21 mouse cellular contexts compared by ENCODE assay signal in the genomic region with DNA sequence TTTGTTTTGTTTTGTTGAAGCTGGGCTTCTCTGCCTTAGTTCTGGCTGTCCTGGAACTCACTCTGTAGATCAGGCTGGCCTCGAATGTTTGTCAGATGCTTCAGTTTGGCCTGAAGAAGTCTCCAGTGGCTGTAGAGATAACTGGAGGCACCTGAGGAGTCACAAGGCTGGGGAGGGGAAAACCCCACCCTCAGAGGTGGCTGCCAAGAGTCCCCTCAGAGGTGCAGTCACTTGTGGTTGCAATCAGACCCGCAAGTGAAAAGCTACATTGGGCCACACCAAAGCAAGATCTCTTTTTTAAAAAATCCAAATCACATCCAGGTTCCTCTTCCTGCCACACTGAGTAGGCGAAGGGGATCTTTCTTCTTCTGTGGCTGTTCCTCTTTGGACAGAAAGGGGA. TPM values are rescaled to one million over a fixed set of nuclear protein-coding genes. Genes with fewer than 3 reads are reported as not detected.
A peak's percentile ranks its signal among the peaks of the same experiment; 100 is the strongest.
DNase-seq lines count a peak whose midpoint lies in the region; ATAC-seq lines count a peak whose summit lies in the region.
"Had no signal": no experiment of that assay in that cellular context is flagged by ENCODE, and none has a peak within 500 bp of the region (broad histone marks: within the 10 kb centered on the region; RNA-seq: fewer than 3 reads in every experiment).

No protein-coding gene starts in this region.

- WGBS in hindbrain, embryonic 10.5 days: 86% methylated on average over 3 of the region's 3 CpGs
- WGBS in hindbrain, embryonic 11.5 days: 88% methylated on average over 3 of the region's 3 CpGs

- no peaks in the 10 kb centered on the region for H3K36me3 ChIP-seq in hindbrain, embryonic 10.5 days
- H3K36me3 ChIP-seq in hindbrain, embryonic 11.5 days (ENCODE audit: control insufficient read depth, insufficient read depth, low read length): no peaks in the 10 kb centered on the region
- H3K36me3 ChIP-seq: embryonic facial prominence, embryonic 13.5 days; heart, embryonic 13.5 days; hindbrain, embryonic 15.5 days; midbrain, embryonic 15.5 days had no signal

- DNase-seq in hindbrain, embryonic 10.5 days (ENCODE audit: low spot score): no peak
- no peak for DNase-seq in hindbrain, embryonic 11.5 days (ENCODE audit: low spot score)
- peak; percentile 13 for DNase-seq in CD8-positive naive resting alpha-beta T cell, adult 2 months (ENCODE audit: low read depth in 2 of 2, low spot score in 2 of 2)
- peak; percentile 45 for DNase-seq in naive thymus-derived CD4-positive, alpha-beta T cell, adult 2 months (ENCODE audit: low read depth)
- DNase-seq in left cerebral cortex, adult 11 months (ENCODE audit: low spot score): no peak
- no peak for DNase-seq in thymus, postnatal 0 days (ENCODE audit: low spot score)
- DNase-seq in kidney, postnatal 14 days: no peak
- DNase-seq: cerebellum, adult 8-10 months; gastrocnemius, adult 2 months; heart, adult 11 months; kidney, adult 11 months; liver, postnatal 0 days; lung, postnatal 10 days; right cerebral cortex, adult 18-20 months; thymus, postnatal 14 days had no signal

- H3K9ac ChIP-seq in hindbrain, embryonic 11.5 days (ENCODE audit: low read depth, low read length): no peak overlapping the region
- H3K9ac ChIP-seq: embryonic facial prominence, embryonic 13.5 days; heart, embryonic 13.5 days; hindbrain, embryonic 15.5 days; liver, postnatal 0 days; midbrain, embryonic 15.5 days had no signal

- H3K27ac ChIP-seq in hindbrain, embryonic 10.5 days: 0 out of 2 replicates have a peak overlapping the region, but pooled peaks have one; percentile 37
- no peak overlapping the region for H3K27ac ChIP-seq in hindbrain, embryonic 11.5 days (ENCODE audit: low read depth, low read length)
- H3K27ac ChIP-seq: embryonic facial prominence, embryonic 13.5 days; gastrocnemius, adult 2 months; heart, embryonic 13.5 days; hindbrain, embryonic 15.5 days; midbrain, embryonic 15.5 days had no signal

- H3K4me2 ChIP-seq in hindbrain, embryonic 11.5 days (replicated peaks; ENCODE audit: low read depth, low read length): no peak overlapping the region
- H3K4me2 ChIP-seq: embryonic facial prominence, embryonic 13.5 days; heart, embryonic 13.5 days; hindbrain, embryonic 15.5 days; midbrain, embryonic 15.5 days had no signal

- H3K27me3 ChIP-seq in hindbrain, embryonic 10.5 days (ENCODE audit: insufficient read depth, poor library complexity, severe bottlenecking): no peaks in the 10 kb centered on the region
- H3K27me3 ChIP-seq in hindbrain, embryonic 11.5 days (ENCODE audit: control insufficient read depth, insufficient read depth, low read length): no peaks in the 10 kb centered on the region
- H3K27me3 ChIP-seq: embryonic facial prominence, embryonic 13.5 days; heart, embryonic 13.5 days; hindbrain, embryonic 15.5 days; midbrain, embryonic 15.5 days had no signal

- H3K4me3 ChIP-seq in hindbrain, embryonic 10.5 days: no peak overlapping the region
- no peak overlapping the region for H3K4me3 ChIP-seq in hindbrain, embryonic 11.5 days (ENCODE audit: low read depth, low read length)
- H3K4me3 ChIP-seq: embryonic facial prominence, embryonic 13.5 days; gastrocnemius, adult 2 months; heart, embryonic 13.5 days; hindbrain, embryonic 15.5 days; megakaryocyte, embryonic 14.5 days; midbrain, embryonic 15.5 days had no signal

- no peaks in the 10 kb centered on the region for H3K9me3 ChIP-seq in hindbrain, embryonic 10.5 days
- H3K9me3 ChIP-seq in hindbrain, embryonic 11.5 days (ENCODE audit: control insufficient read depth, low read length): no peaks in the 10 kb centered on the region
- H3K9me3 ChIP-seq: embryonic facial prominence, embryonic 13.5 days; heart, embryonic 13.5 days; hindbrain, embryonic 15.5 days; megakaryocyte, embryonic 14.5 days; midbrain, embryonic 15.5 days had no signal

- H3K4me1 ChIP-seq in hindbrain, embryonic 10.5 days (replicated peaks): peaks cover 31% of the 10 kb centered on the region
- H3K4me1 ChIP-seq in hindbrain, embryonic 11.5 days (replicated peaks; ENCODE audit: control insufficient read depth, insufficient read depth, low read length): peaks cover 1% of the 10 kb centered on the region; the same call in 1 of the 2 replicates

- ATAC-seq in hindbrain, embryonic 11.5 days (ENCODE audit: low FRiP score): no peak
- peak; percentile 36; the same call in 1 of the 2 replicates for ATAC-seq in granulocyte monocyte progenitor cell, adult 5-6 weeks (replicated peaks; ENCODE audit: poor library complexity, severe bottlenecking)
- ATAC-seq: liver, postnatal 0 days; midbrain, embryonic 15.5 days had no signal

RNA-seq across cellular contexts. Expression of a gene that starts 43.8 kb away (rescaled TPM):
- polyA plus RNA-seq in hindbrain, embryonic 10.5 days (2016; fragmentation: Nextera tagmentation; extraction: Ambion mirVana): 106 and 117 TPM in 2 replicates
- polyA plus RNA-seq in hindbrain, embryonic 11.5 days (2014; fragmentation: Nextera tagmentation; extraction: Ambion mirVana): 112 and 127 TPM in 2 replicates
- 1.9 and 8.5 TPM in 2 replicates for total RNA-seq in granulocyte monocyte progenitor cell, adult 5-6 weeks (2014; fragmentation: Nextera tagmentation)
- 0.36 and 0.56 TPM in 2 replicates for total RNA-seq in granulocyte monocyte progenitor cell, adult 5-6 weeks (2017)
- polyA plus RNA-seq in thymus, postnatal 0 days (2015; fragmentation: Nextera tagmentation; extraction: Ambion mirVana): 63.4 and 69.7 TPM in 2 replicates

Comparison
In these comparisons a context has a peak if more than half of its experiments do, and no peak if none do; other contexts are left out.
1. DNase-seq: peak in CD8-positive naive resting alpha-beta T cell, adult 2 months (2 of 2) and naive thymus-derived CD4-positive, alpha-beta T cell, adult 2 months (single experiment); none in hindbrain, embryonic 10.5 days (single experiment), hindbrain, embryonic 11.5 days (single experiment), left cerebral cortex, adult 11 months (single experiment), thymus, postnatal 0 days (single experiment) and kidney, postnatal 14 days (single experiment).